Mouse (Mus musculus): ENCODE measurements around the gene Anp32a. TPM values are rescaled to one million over a fixed set of nuclear protein-coding genes. Genes with fewer than 3 reads are reported as not detected.

Gene Anp32a
- polyA plus RNA-seq, 1 experiment, result 263 TPM

GRCm38 (mm10) chr9:62366478-62367458 lies 25.7 kb downstream of the Anp32a start:
- H3K27me3 ChIP-seq (replicated peaks), result no peaks in the 10 kb centered on the region
- H3K9me3 ChIP-seq, result no peaks in the 10 kb centered on the region
- H3K4me1 ChIP-seq, result peaks cover 98% of the 10 kb centered on the region
- H3K36me3 ChIP-seq (replicated peaks; ENCODE audit: low read length), result peaks cover 45% of the 10 kb centered on the region
- H3K4me3 ChIP-seq (replicated peaks), result peak overlapping the region; percentile 85
- TF ChIP-seq GATA1 (IDR thresholded peaks at IDR 0.05; ENCODE audit: borderline replicate concordance, low read length) (no peak), FLI1 (IDR thresholded peaks at IDR 0.05; ENCODE audit: low read length) (no peak)

GRCm38 (mm10) chr9:62367510-62368071 lies 26.5 kb downstream of the Anp32a start:
- TF ChIP-seq GATA1 (IDR thresholded peaks at IDR 0.05; ENCODE audit: borderline replicate concordance, low read length), result no peak
- no peak for TF ChIP-seq FLI1 (IDR thresholded peaks at IDR 0.05; ENCODE audit: low read length)
- H3K4me3 ChIP-seq (replicated peaks), result peak overlapping the region; percentile 85

GRCm38 (mm10) chr9:62368256-62368905 lies 27.3 kb downstream of the Anp32a start:
- H3K27me3 ChIP-seq (replicated peaks), result no peaks in the 10 kb centered on the region
- peaks cover 57% of the 10 kb centered on the region for H3K36me3 ChIP-seq (replicated peaks; ENCODE audit: low read length)
- no peak for TF ChIP-seq FLI1 (IDR thresholded peaks at IDR 0.05; ENCODE audit: low read length)
- no peak for TF ChIP-seq GATA1 (IDR thresholded peaks at IDR 0.05; ENCODE audit: borderline replicate concordance, low read length)
- H3K4me3 ChIP-seq (replicated peaks), result peak overlapping the region; percentile 85
- peaks cover 98% of the 10 kb centered on the region for H3K4me1 ChIP-seq
- no peaks in the 10 kb centered on the region for H3K9me3 ChIP-seq

More at GRCm38 (mm10) chr9:62367510-62368071, 26.5 kb downstream of the Anp32a start:
- no peaks in the 10 kb centered on the region for H3K9me3 ChIP-seq
- peaks cover 49% of the 10 kb centered on the region for H3K36me3 ChIP-seq (replicated peaks; ENCODE audit: low read length)
- no peaks in the 10 kb centered on the region for H3K27me3 ChIP-seq (replicated peaks)
- H3K4me1 ChIP-seq, result peaks cover 98% of the 10 kb centered on the region

- H3K36me3 ChIP-seq (replicated peaks; ENCODE audit: low read length), result peaks cover 65% of the 10 kb centered on the region
- H3K9me3 ChIP-seq, result no peaks in the 10 kb centered on the region
- TF ChIP-seq GATA1 (IDR thresholded peaks at IDR 0.05; ENCODE audit: borderline replicate concordance, low read length) (no peak), FLI1 (IDR thresholded peaks at IDR 0.05; ENCODE audit: low read length) (no peak)
- peaks cover 98% of the 10 kb centered on the region for H3K4me1 ChIP-seq
- no peaks in the 10 kb centered on the region for H3K27me3 ChIP-seq (replicated peaks)
- no peak overlapping the region for H3K4me3 ChIP-seq (replicated peaks)
These were observed 28.1 kb downstream of the Anp32a start for GRCm38 (mm10) chr9:62369172-62369571.

- TF ChIP-seq GATA1 (IDR thresholded peaks at IDR 0.05; ENCODE audit: borderline replicate concordance, low read length) (no peak), FLI1 (IDR thresholded peaks at IDR 0.05; ENCODE audit: low read length) (no peak)
- H3K4me3 ChIP-seq (replicated peaks), result no peak overlapping the region
- H3K27me3 ChIP-seq (replicated peaks), result no peaks in the 10 kb centered on the region
- no peaks in the 10 kb centered on the region for H3K9me3 ChIP-seq
- peaks cover 95% of the 10 kb centered on the region for H3K4me1 ChIP-seq
- peaks cover 70% of the 10 kb centered on the region for H3K36me3 ChIP-seq (replicated peaks; ENCODE audit: low read length)
These were observed 29.1 kb downstream of the Anp32a start for GRCm38 (mm10) chr9:62370186-62370585.

GRCm38 (mm10) chr9:62370648-62371280 lies 29.7 kb downstream of the Anp32a start:
- TF ChIP-seq GATA1 (IDR thresholded peaks at IDR 0.05; ENCODE audit: borderline replicate concordance, low read length) (no peak), FLI1 (IDR thresholded peaks at IDR 0.05; ENCODE audit: low read length) (no peak)
- Histone ChIP-seq H3K36me3 (replicated peaks; ENCODE audit: low read length) (peaks cover 76% of the 10 kb centered on the region), H3K27me3 (replicated peaks) (no peaks in the 10 kb centered on the region), H3K9me3 (no peaks in the 10 kb centered on the region), H3K4me3 (replicated peaks) (peak overlapping the region; percentile 11), H3K4me1 (peaks cover 89% of the 10 kb centered on the region)

- peaks cover 88% of the 10 kb centered on the region for H3K36me3 ChIP-seq (replicated peaks; ENCODE audit: low read length)
- peak overlapping the region; percentile 34 for H3K4me3 ChIP-seq (replicated peaks)
- TF ChIP-seq FLI1 (IDR thresholded peaks at IDR 0.05; ENCODE audit: low read length) (no peak), GATA1 (IDR thresholded peaks at IDR 0.05; ENCODE audit: borderline replicate concordance, low read length) (no peak)
- no peaks in the 10 kb centered on the region for H3K27me3 ChIP-seq (replicated peaks)
- H3K9me3 ChIP-seq, result no peaks in the 10 kb centered on the region
- peaks cover 77% of the 10 kb centered on the region for H3K4me1 ChIP-seq
These were observed 30.9 kb downstream of the Anp32a start for GRCm38 (mm10) chr9:62371745-62372555.

GRCm38 (mm10) chr9:62372556-62373221 lies 31.6 kb downstream of the Anp32a start:
- TF ChIP-seq FLI1 (IDR thresholded peaks at IDR 0.05; ENCODE audit: low read length), result no peak
- no peak for TF ChIP-seq GATA1 (IDR thresholded peaks at IDR 0.05; ENCODE audit: borderline replicate concordance, low read length)
- Histone ChIP-seq H3K36me3 (replicated peaks; ENCODE audit: low read length) (peaks cover 95% of the 10 kb centered on the region), H3K4me3 (replicated peaks) (peak overlapping the region; percentile 34), H3K9me3 (no peaks in the 10 kb centered on the region), H3K4me1 (peaks cover 70% of the 10 kb centered on the region), H3K27me3 (replicated peaks) (no peaks in the 10 kb centered on the region)

All from megakaryocyte, embryonic 14.5 days (primary cell).